Mouse (Mus musculus) natural killer cell, adult 2 months (primary cell): ENCODE measurements around the gene Gm20388.

Source experiments
- DNase-seq, 2 experiments: peaks; one replicate each; pipeline ENCODE4 v3.0.0; 2022; ENCODE audit warnings: low spot score in 2 of 2

The Gm20388 gene

GRCm38 (mm10) chr8:122419881-122420555, 2509.4 kb downstream of the Gm20388 start:
- DNase-seq = no peak

DNA sequence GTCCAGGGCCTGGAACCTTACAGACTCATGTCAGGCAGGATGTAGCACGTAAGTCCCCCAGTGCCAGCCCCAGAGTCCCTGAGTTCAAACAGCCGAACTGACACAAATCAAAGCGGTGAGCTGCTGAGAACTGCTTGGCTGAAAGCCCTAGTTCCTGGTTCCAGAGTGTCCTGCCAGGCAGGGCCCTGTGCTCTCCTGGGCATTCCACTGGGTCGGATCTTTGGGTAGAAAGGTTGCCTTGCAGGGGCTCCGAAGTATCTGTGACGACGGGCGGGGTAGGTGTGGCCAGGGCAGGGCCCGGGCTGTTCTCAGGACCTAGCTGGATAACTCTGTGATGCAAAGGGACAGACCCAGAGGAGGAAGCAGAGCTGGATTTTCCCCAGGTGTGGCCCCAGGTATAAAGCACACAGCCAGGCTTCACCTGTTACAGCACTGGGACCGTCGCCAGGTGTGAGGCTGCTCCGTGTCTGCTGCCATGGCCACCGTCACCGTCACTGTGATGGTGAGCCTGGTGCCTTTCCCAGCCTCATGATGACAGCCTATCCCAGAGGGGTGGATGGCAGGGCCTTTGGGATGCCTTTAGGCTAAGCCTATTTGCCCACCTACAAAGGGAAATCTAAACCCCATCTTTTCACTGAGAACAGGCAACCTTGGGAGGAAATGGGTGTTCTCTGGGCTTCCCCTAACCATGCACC, 2510.9 kb downstream of the Gm20388 start, which contains the start of gene Il17c:
Il17c (plus strand) TSS at position 645 of the 695 bp plus-strand sequence.
- DNase-seq = no peak

DNA sequence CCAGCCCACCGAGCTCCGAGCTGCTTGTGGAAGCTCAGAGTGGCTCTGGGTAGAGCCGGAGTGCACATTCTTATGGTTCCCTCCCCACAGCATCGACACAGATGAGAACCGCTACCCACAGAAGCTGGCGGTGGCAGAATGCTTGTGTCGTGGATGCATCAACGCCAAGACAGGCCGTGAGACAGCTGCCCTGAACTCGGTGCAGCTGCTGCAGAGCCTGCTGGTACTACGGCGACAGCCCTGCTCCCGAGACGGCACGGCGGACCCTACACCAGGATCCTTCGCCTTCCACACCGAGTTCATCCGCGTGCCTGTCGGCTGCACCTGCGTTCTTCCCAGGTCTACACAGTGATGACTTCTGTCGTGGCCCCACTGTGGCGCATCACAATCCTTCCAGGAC, 2512.6 kb downstream of the Gm20388 start:
- no peak for DNase-seq

DNA sequence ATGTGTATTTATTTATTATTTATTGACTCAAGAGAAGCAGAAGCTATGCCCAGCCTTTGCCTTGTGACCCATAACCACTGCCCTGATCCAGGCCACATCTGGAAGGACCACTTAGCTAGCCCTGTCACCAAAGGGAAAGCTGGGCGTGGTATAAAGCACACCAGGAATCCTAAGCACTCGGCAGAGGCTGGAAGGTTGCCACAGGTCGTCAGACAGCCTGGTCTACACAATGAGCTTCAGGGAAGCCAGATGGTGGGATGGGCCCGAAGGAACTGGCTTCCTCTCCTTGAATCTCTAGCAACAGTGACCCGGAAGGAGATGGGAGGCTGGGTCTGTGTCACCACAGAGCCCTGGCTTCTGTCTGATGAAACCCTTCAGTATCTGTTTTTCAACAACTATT, 2513.0 kb downstream of the Gm20388 start:
- DNase-seq = no peak

- no peak for DNase-seq
Observed at GRCm38 (mm10) chr8:122426145-122426544, 2515.5 kb downstream of the Gm20388 start.

- DNase-seq = no peak
Observed at GRCm38 (mm10) chr8:122427607-122428006, 2517.0 kb downstream of the Gm20388 start.

GRCm38 (mm10) chr8:122428163-122428562, 2517.5 kb downstream of the Gm20388 start:
- DNase-seq = peak in 1 of 2 experiments; percentile 51

- peak; percentile 81 to 84 for DNase-seq
Observed at GRCm38 (mm10) chr8:122430058-122430636, 2519.5 kb downstream of the Gm20388 start.

- DNase-seq = peak in 1 of 2 experiments; percentile 18
Observed at GRCm38 (mm10) chr8:122430646-122431045, 2520.0 kb downstream of the Gm20388 start.

GRCm38 (mm10) chr8:122431694-122432442, 2521.2 kb downstream of the Gm20388 start:
- peak; percentile 32 to 36 for DNase-seq

DNA sequence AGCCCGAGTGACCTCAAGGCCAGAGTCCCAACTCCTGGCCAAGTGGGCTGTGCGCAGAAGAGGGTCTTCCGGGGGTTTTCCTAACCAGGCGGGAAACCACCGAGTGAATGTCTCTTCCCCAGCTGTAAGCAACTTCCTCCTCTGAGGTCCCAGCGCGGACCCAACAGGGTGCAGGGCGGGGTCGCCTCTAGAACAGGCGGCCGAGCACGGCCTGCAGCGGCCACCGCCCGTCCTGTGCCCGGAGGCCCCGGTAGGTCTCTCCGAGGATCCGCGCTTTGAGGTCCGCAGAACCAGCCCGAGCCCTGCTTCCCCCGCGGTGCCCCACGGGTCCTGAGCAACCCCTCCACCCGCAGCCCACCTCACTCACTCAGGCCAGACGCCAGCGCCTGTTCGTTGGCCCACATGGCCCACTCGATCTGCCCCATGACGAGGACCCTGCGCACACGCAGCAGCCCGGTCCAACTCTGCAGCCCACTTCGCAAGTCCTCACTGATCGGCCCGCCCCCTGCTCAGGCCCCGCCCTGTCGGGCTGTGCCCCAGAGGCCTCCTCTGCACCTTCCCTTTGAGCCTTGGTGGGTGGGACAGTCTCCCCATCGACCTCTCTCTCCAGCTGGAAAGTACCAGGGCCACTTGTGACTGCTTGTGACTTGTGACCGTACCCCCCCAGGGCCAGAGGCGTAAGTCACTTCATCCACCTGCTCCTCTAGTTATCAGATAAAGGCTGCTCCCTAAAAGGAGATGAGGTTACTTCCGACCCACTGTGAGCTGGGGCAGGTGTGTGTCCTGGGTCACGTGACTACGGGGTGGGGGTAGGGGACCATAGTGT, 2522.0 kb downstream of the Gm20388 start, which contains the start of gene Cyba:
Cyba (minus strand) TSS at position 488 of the 826 bp plus-strand sequence.
- peak; percentile 89 to 90 for DNase-seq

- DNase-seq = no peak
Observed at GRCm38 (mm10) chr8:122433269-122433905, 2522.7 kb downstream of the Gm20388 start.

- peak; percentile 29 to 44 for DNase-seq
Observed at GRCm38 (mm10) chr8:122435375-122435774, 2524.7 kb downstream of the Gm20388 start.

DNA sequence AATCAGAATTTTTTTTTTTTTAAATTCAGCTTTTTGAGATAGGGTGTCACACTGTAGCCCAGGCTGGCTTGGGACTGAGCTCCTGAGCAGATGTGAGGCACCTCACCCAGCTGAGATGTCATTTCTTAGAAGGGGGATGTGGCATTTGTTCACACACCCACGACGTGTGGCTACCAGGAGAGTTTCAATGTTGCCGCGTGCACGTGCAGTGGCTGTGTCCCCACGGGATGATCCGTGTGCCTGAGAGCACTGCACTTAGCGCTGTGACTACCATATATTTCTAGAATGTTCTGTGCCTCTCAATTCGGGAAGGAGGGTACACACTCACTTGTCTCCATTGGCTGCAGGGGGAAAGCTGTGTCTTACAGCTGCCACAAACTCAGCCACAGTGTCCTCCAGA, 2525.5 kb downstream of the Gm20388 start:
- DNase-seq = no peak

DNA sequence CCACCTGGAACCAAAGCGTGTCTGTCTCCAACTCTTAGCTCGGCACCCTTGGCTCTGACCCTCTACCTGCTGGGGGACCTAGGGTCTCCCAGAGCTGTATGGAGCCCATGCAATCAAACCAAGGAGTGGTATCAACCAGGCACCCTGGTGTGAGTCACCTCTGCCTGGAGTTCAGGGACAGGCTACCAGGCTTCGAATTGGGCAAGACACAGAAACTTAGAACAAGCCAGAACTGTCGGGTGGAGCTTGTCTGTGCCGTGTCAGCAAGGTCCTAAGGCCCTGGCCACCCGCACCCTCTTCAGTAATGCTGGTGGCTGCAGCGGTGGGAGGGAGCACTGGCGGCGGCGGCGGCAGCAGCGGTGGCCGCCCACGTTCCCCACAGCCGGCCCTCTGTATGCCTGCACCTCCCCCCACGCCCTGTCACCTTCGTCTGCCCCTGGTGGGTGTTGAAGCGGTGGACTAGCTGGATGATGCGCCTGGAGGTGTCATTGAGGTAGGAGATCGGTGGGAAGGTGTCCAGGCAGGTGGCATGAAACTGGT, 2526.0 kb downstream of the Gm20388 start:
- no peak for DNase-seq

GRCm38 (mm10) chr8:122437708-122438331, 2527.2 kb downstream of the Gm20388 start:
- DNase-seq = peak in 1 of 2 experiments; percentile 27

- DNase-seq = no peak
Observed at GRCm38 (mm10) chr8:122439336-122439735, 2528.7 kb downstream of the Gm20388 start.

DNA sequence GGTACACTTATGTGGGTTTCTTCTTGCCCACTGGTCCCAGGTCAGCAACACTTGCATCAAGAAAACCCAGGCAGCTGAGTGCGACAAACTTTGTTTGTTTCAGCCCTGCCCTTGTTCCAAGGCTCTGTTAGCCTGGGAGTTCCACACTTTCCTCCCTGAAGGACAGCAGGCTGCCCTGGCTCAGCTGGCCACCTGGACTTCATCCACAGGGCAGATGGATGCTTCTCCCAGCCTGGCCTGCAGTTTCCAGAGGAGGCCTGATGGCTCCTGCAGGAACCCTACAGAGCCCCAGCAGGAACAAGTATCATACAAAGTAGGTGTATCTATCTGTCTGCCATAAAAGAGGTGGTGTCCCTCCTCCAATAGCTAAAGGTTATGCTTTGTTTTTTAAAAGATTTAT, 2530.7 kb downstream of the Gm20388 start:
- DNase-seq = no peak

DNA sequence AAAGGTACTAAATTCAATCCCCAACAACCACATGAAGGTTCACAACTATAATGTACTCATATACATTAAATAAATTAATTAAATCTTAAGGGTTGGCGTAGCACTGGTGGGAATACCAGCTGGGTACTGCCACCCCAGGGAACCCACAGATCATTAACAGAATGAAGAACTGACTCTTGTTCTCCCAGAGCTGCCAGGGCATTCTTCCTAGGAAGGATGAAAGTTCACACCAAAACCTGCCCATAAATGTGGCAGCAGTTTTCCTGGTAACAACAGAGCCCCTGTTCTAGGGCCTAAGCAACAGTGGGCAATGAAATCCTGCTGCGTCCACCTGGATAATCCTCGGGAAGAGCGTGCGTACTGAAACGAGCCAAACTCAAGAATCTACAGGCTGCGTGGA, 2531.7 kb downstream of the Gm20388 start:
- DNase-seq = no peak

GRCm38 (mm10) chr8:122442781-122443180, 2532.1 kb downstream of the Gm20388 start:
- DNase-seq = no peak
